Mouse (Mus musculus): Measurements from ENCODE around the gene Mroh9. TPM values are rescaled to one million over a fixed set of nuclear protein-coding genes. Genes with fewer than 3 reads are reported as not detected.

The Mroh9 gene
- not detected for polyA plus RNA-seq (2017; shearing (Covaris generic))

DNA sequence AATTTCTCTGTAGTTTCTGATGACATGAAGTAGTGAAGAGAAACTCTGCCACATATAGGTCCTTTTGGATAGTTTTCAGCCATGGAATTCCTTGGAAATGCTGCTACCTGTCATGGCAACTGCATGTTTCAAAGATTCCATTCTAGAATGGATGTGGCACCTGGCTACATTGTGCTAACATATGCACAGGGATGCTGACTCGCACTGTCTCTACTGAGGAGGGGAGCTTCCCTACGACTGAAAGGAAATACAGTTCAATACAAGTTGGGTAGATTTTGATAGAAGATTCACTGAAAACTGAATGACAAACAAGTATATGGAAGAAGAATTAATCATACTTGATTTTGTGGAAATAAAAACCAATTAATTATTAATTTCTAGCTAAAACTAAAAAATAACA is at the start of gene Mroh9:
Mroh9 (minus strand) TSS at position 101 of the 400 bp plus-strand sequence.

DNA sequence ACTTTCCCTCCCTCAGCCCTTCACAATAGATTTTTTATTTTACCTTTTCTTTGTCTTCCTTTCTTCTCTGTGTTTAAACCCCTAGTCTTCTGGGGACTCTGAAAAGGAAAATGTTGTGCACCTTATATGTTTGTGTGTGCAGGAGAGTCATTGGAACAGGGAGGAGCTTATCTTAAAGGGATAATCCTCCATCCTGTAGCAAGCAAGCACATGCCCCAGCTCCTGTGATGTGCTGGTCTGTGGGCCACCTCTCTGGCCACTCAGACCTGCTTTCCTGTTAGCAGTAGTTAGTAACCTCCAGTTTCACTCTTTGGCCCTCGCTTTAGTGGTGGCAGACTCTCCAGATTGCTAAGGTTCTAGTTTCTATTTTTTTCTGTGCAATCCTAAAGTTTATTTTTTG is 101.0 kb downstream of the Mroh9 start, which contains the start of gene Fmo3:
Fmo3 (minus strand) TSS at position 101 of the 400 bp plus-strand sequence.

Other genes with a start within 250 kb of the Mroh9 start
- under 1 TPM in 1 of 2 experiments, not detected in 1; 0.42 TPM for gene Fmo1, start 219.1 kb downstream of the Mroh9 start, polyA plus RNA-seq (2017; shearing (Covaris generic))
- not detected for gene Fmo2, start 186.9 kb downstream of the Mroh9 start, polyA plus RNA-seq (2017; shearing (Covaris generic))
- under 1 TPM in 1 of 2 experiments, not detected in 1; 0.10 TPM for gene Fmo6, start 148.2 kb downstream of the Mroh9 start, polyA plus RNA-seq (2017; shearing (Covaris generic))
- gene Fmo3, start 101.1 kb downstream of the Mroh9 start, polyA plus RNA-seq (2017; shearing (Covaris generic)) = under 1 TPM in 1 of 2 experiments, not detected in 1; 0.22 TPM
- gene Prrx1, start 228.0 kb upstream of the Mroh9 start, polyA plus RNA-seq (2017; shearing (Covaris generic)) = under 1 TPM; 0.02 to 0.55 TPM